Mouse (Mus musculus) kidney, postnatal 25 days (tissue): ENCODE measurements around the gene Sp2.

Experiments
- DNase-seq, 2 experiments: peaks; one replicate each; pipeline ENCODE4 v3.0.0; 2021; ENCODE audit warnings: mixed read lengths in 2 of 2

The Sp2 gene

GRCm38 (mm10) chr11:96995836-96996772 is 13.3 kb upstream of the Sp2 start:
- no peak for DNase-seq

DNA sequence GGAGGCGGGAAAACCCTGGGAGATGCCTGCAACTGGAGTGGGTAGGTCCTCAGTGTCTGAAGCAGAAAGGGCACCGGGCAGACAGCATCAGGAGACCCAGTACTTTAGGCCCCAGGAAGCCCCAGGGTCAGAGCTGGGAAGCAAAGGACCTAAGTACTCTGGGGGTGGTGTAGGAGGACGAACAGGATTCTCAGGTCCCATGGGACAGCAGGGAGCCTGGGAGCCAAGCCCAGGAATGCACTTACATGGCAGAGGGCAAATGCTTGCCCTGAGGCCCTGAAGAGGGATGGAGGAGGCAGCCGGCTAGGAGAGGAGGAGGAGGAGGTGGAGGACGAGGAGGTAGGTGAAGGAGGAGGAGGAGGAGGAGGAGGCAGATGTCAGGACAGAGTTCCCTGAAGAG is 12.3 kb upstream of the Sp2 start:
- no peak for DNase-seq

- no peak for DNase-seq
Measured at GRCm38 (mm10) chr11:96992722-96993311, 10.1 kb upstream of the Sp2 start.

DNA sequence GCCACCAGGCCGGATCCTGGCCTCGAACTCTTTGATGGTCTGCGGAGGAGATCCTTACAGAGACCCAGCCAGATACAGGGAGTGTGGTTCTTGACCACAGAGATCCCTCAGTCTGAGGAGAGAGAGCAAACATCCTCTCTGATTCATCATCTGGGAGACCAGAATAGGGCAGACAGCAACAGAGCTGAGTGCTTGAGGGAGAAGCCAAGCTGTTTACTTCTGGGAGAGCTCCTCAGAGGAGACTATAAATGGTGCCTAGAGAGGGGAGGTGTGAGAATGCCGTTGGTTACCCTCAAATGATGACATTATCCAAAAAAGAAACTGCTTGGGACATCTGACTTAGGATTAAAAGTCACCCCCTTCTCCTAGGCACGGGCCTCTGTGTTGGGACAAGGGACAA is 8.7 kb upstream of the Sp2 start:
- no peak for DNase-seq

- DNase-seq: no peak
Measured at GRCm38 (mm10) chr11:96987873-96988655, 5.3 kb upstream of the Sp2 start.

DNA sequence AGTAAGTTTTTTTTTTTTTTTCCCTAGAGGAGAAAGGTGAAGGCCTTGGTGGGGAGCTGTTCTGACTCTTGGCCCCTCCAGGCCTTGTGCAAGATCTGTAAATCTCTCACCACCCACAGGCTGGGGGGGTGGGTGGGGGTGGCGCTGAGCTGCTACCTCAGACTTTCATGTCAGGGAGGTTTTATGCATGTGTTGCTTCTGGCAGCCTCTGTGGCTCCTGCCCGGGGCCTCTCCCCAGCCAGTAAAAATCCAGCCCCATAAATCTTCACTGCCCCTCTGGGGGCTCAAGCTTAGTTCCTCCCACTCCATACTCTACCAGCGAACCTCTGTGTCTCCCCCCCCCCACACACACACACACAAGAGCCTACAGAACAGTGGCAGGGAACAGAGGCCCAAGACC is 3.7 kb upstream of the Sp2 start:
- no peak for DNase-seq

- no peak for DNase-seq
Measured at GRCm38 (mm10) chr11:96984903-96985302, 2.1 kb upstream of the Sp2 start.

DNA sequence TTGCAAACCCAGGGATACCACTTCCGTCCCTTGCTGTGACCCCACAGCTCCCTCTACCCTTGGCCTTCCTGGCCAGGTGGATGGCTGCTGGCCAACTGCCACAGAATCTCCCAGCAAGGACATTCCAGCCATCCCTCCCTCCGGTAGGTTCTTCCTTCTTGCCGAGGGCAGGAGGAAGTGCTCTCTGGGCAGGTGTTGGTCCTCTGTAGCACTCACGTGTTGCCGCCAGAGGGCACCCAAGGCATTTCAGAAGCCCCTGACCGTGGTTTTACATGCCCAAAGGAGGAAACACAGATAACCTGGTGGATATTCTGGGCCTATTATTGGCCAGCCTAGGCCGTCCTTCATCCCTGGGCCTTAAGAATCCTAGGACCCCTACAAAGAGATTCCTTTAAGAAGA is 404 bp downstream of the Sp2 start:
- peak; percentile 85 to 88 for DNase-seq

GRCm38 (mm10) chr11:96981461-96981860 is 1.3 kb downstream of the Sp2 start:
- DNase-seq: no peak

GRCm38 (mm10) chr11:96980021-96980420 is 2.7 kb downstream of the Sp2 start:
- DNase-seq: no peak

GRCm38 (mm10) chr11:96979329-96979728 is 3.4 kb downstream of the Sp2 start:
- no peak for DNase-seq

- no peak for DNase-seq
Measured at GRCm38 (mm10) chr11:96978401-96979246, 4.1 kb downstream of the Sp2 start.

- DNase-seq: peak; percentile 98 to 100
Measured at GRCm38 (mm10) chr11:96977606-96978400, 5.0 kb downstream of the Sp2 start.

- peak; percentile 82 to 94 for DNase-seq
Measured at GRCm38 (mm10) chr11:96976911-96977591, 5.7 kb downstream of the Sp2 start.

DNA sequence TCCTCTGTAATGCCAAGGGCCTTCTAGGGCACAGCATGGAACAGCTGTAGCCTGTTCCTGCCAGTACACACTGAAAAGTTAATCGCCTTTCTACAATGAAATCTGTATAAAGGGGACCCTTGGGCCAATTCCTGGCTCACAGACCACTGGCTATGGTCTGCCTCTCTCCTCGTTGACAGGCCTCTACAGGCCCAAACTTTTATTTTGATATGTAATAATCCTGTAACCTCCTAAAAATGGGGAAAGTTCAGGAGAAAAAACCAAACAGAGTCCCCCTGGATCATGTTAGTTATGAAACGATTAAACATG is 6.4 kb downstream of the Sp2 start:
- DNase-seq: no peak

DNA sequence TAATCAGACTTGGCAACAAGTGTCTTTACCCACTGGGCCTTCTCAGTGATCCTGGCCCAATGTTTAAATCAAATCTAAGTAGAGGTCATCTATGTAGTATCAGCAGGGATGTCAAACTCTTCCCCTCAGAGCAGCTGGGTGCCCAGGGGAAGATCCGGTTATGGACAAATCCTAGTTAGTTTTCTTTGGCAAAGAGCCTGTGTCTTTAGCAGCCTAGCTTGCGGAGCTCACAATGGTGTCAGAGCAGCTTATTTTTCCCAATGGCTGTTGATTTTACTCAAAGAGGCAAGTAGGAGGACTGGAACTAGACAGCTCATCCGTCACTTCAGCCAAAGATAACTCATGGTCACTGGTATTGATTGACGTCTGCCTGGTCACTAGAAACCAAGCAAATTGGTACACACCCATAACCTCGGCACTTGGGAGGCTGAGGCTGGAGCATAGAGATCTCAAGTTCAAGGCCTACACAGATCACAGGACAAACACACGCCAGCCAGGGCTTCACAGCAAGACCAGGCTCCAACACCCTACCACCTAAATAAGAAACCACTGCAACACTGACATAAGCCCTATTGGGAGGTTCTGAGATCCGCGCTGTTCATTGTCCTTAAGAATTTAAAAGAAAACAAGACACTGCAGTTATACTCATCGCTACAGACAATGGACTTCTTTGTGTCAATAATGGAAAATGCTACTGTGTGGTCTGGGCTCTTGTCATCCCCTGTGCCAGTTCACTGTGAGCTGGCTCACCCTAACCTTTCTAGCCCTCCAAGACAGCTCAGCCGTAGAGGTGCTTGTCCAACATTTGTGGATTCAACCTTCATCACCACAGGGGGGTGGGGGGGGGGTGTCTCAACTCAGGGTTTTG is 7.0 kb downstream of the Sp2 start:
- no peak for DNase-seq

DNA sequence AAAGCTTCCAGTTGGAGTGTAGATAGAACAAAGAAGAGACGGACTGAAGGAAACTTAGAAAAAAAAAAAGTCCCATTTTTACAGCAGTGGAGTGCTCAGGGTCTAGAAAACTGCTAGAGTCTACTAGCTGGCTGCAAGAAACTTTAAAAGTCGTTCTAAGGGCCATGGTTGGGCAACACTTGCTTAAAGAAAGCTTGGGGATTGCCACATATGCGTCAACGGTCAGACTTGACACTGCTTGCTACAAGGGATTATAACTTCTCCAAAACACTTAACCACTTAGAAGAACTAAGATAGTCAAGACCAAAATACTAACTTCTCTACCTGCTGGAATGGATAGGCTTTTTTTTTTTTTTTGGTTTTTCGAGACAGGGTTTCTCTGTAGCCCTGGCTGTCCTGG is 7.9 kb downstream of the Sp2 start:
- DNase-seq: no peak

DNA sequence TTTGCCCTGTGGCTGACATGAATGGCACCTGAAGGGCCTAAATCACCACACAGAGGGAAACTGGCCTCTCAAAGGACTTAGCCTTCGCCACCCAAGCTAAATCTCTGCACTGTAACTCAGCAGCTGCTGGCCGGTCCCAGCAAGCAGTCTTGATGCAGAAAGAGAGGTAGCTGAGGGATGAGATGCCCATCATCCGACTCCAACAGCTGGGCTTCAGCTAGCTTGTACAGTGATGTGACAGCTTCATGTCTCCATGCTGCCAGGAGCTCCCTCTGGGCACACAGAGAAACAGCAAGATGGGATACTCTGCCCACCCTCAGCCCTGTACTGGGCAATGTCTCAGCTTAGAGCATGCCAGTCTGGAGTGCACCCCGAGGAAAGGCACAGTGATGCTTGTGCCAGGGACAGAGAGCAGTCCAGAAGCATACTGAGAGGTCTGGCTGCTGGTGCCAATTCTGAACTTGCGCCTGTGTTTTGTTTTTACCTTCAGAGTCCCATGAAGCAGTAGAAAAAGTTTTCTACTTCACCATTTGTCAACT is 9.3 kb downstream of the Sp2 start:
- no peak for DNase-seq

DNA sequence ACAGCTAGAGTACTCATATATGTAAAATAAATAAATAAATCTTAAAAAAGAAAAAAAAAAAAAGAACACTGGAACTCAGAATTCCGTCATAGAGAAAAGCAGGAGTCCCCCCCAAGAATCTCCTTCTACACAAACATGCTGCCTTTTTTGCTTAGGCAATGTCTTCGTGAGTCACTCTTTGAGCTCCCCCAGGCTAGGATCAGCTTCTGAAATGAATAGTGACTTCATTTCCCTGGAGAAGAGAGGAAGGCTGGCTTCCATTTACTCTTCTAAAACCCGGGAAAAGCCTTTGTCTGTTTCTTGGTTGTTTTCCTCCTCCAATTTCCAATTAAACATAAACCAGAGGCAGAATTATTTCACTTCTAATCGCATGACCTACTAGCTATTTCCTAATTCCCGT is 9.9 kb downstream of the Sp2 start:
- DNase-seq: no peak

GRCm38 (mm10) chr11:96970341-96970740 is 12.4 kb downstream of the Sp2 start:
- no peak for DNase-seq
